Mouse (Mus musculus): ENCODE data around the gene Rnasel. TPM values are rescaled to one million over a fixed set of nuclear protein-coding genes. Genes with fewer than 3 reads are reported as not detected.

Gene Rnasel
- 40.4 and 42.7 TPM in 2 replicates for polyA plus RNA-seq (2015; fragmentation: Nextera tagmentation; extraction: Ambion mirVana)

- Histone ChIP-seq H3K4me1 (replicated peaks; ENCODE audit: control insufficient read depth, insufficient read depth, low read length) (peaks cover 47% of the 10 kb centered on the region), H3K27ac (ENCODE audit: low read length) (peak within 1 kb of the TSS; percentile 86), H3K4me2 (ENCODE audit: low read length) (peak within 1 kb of the TSS; percentile 71), H3K27me3 (replicated peaks; ENCODE audit: control insufficient read depth, insufficient read depth, low read length) (no peaks in the 10 kb centered on the region), H3K9me3 (ENCODE audit: control insufficient read depth, low read length) (no peaks in the 10 kb centered on the region), H3K4me3 (replicated peaks; ENCODE audit: low read length) (peak within 1 kb of the TSS; percentile 53), H3K36me3 (ENCODE audit: control insufficient read depth, insufficient read depth) (no peaks in the 10 kb centered on the region), H3K9ac (replicated peaks; ENCODE audit: low read depth, low read length) (peak within 1 kb of the TSS; percentile 76)
- WGBS, result 3% methylated on average over 18 of the region's 18 CpGs
- peak; percentile 75 for ATAC-seq
These were observed at the start of gene Rnasel for GRCm38 (mm10) chr1:153749211-153749801. Gene Rnasel, plus strand, starts transcription at chr1:153749426.

GRCm38 (mm10) chr1:153700448-153701063, 48.7 kb upstream of the Rnasel start:
- no peak overlapping the region for H3K4me3 ChIP-seq (replicated peaks; ENCODE audit: low read length)
- no peaks in the 10 kb centered on the region for H3K27me3 ChIP-seq (replicated peaks; ENCODE audit: control insufficient read depth, insufficient read depth, low read length)
- H3K4me2 ChIP-seq (ENCODE audit: low read length), result no peak overlapping the region
- WGBS, result 89% methylated on average over 11 of the region's 11 CpGs
- H3K9ac ChIP-seq (replicated peaks; ENCODE audit: low read depth, low read length), result no peak overlapping the region
- no peak for ATAC-seq
- peaks cover 20% of the 10 kb centered on the region for H3K4me1 ChIP-seq (replicated peaks; ENCODE audit: control insufficient read depth, insufficient read depth, low read length)
- no peak overlapping the region for H3K27ac ChIP-seq (ENCODE audit: low read length)
- H3K9me3 ChIP-seq (ENCODE audit: control insufficient read depth, low read length), result no peaks in the 10 kb centered on the region
- no peaks in the 10 kb centered on the region for H3K36me3 ChIP-seq (ENCODE audit: control insufficient read depth, insufficient read depth)

- Histone ChIP-seq H3K9ac (replicated peaks; ENCODE audit: low read depth, low read length) (no peak overlapping the region), H3K4me2 (ENCODE audit: low read length) (no peak overlapping the region), H3K9me3 (ENCODE audit: control insufficient read depth, low read length) (no peaks in the 10 kb centered on the region), H3K4me3 (replicated peaks; ENCODE audit: low read length) (no peak overlapping the region), H3K4me1 (replicated peaks; ENCODE audit: control insufficient read depth, insufficient read depth, low read length) (peaks cover 20% of the 10 kb centered on the region), H3K27ac (ENCODE audit: low read length) (no peak overlapping the region), H3K36me3 (ENCODE audit: control insufficient read depth, insufficient read depth) (no peaks in the 10 kb centered on the region), H3K27me3 (replicated peaks; ENCODE audit: control insufficient read depth, insufficient read depth, low read length) (no peaks in the 10 kb centered on the region)
- ATAC-seq, result no peak
- 100% methylated on average over 1 of the region's 1 CpGs for WGBS
These were observed 47.8 kb upstream of the Rnasel start for GRCm38 (mm10) chr1:153701461-153701860.

GRCm38 (mm10) chr1:153702166-153702852, 46.9 kb upstream of the Rnasel start:
- Histone ChIP-seq H3K36me3 (ENCODE audit: control insufficient read depth, insufficient read depth) (no peaks in the 10 kb centered on the region), H3K4me2 (ENCODE audit: low read length) (no peak overlapping the region), H3K4me3 (replicated peaks; ENCODE audit: low read length) (no peak overlapping the region), H3K9ac (replicated peaks; ENCODE audit: low read depth, low read length) (no peak overlapping the region), H3K4me1 (replicated peaks; ENCODE audit: control insufficient read depth, insufficient read depth, low read length) (peaks cover 20% of the 10 kb centered on the region), H3K27me3 (replicated peaks; ENCODE audit: control insufficient read depth, insufficient read depth, low read length) (no peaks in the 10 kb centered on the region), H3K27ac (ENCODE audit: low read length) (no peak overlapping the region; the same call in 1 of the 2 replicates), H3K9me3 (ENCODE audit: control insufficient read depth, low read length) (no peaks in the 10 kb centered on the region)
- WGBS, result 73% methylated on average over 8 of the region's 8 CpGs
- ATAC-seq, result no peak

- peak overlapping the region; percentile 57 for H3K27ac ChIP-seq (ENCODE audit: low read length)
- H3K9me3 ChIP-seq (ENCODE audit: control insufficient read depth, low read length), result no peaks in the 10 kb centered on the region
- no peak overlapping the region for H3K9ac ChIP-seq (replicated peaks; ENCODE audit: low read depth, low read length)
- H3K36me3 ChIP-seq (ENCODE audit: control insufficient read depth, insufficient read depth), result no peaks in the 10 kb centered on the region
- peak; percentile 13 for ATAC-seq
- H3K27me3 ChIP-seq (replicated peaks; ENCODE audit: control insufficient read depth, insufficient read depth, low read length), result no peaks in the 10 kb centered on the region
- no peak overlapping the region for H3K4me3 ChIP-seq (replicated peaks; ENCODE audit: low read length)
- peaks cover 20% of the 10 kb centered on the region for H3K4me1 ChIP-seq (replicated peaks; ENCODE audit: control insufficient read depth, insufficient read depth, low read length)
- H3K4me2 ChIP-seq (ENCODE audit: low read length), result no peak overlapping the region
- WGBS, result 29% methylated on average over 8 of the region's 8 CpGs
These were observed 46.3 kb upstream of the Rnasel start for GRCm38 (mm10) chr1:153702853-153703410.

GRCm38 (mm10) chr1:153703445-153703991, 45.7 kb upstream of the Rnasel start:
- H3K4me3 ChIP-seq (replicated peaks; ENCODE audit: low read length), result no peak overlapping the region
- peaks cover 20% of the 10 kb centered on the region for H3K4me1 ChIP-seq (replicated peaks; ENCODE audit: control insufficient read depth, insufficient read depth, low read length)
- peak overlapping the region; percentile 28 for H3K4me2 ChIP-seq (ENCODE audit: low read length)
- peak overlapping the region; percentile 57 for H3K27ac ChIP-seq (ENCODE audit: low read length)
- no peaks in the 10 kb centered on the region for H3K36me3 ChIP-seq (ENCODE audit: control insufficient read depth, insufficient read depth)
- no peak overlapping the region for H3K9ac ChIP-seq (replicated peaks; ENCODE audit: low read depth, low read length)
- H3K27me3 ChIP-seq (replicated peaks; ENCODE audit: control insufficient read depth, insufficient read depth, low read length), result no peaks in the 10 kb centered on the region
- H3K9me3 ChIP-seq (ENCODE audit: control insufficient read depth, low read length), result no peaks in the 10 kb centered on the region
- ATAC-seq, result peak; percentile 86
- WGBS, result 4% methylated on average over 12 of the region's 12 CpGs

GRCm38 (mm10) chr1:153704174-153704573, 45.1 kb upstream of the Rnasel start:
- H3K27me3 ChIP-seq (replicated peaks; ENCODE audit: control insufficient read depth, insufficient read depth, low read length), result no peaks in the 10 kb centered on the region
- no peaks in the 10 kb centered on the region for H3K9me3 ChIP-seq (ENCODE audit: control insufficient read depth, low read length)
- peak; percentile 74 for ATAC-seq
- no peak overlapping the region for H3K4me3 ChIP-seq (replicated peaks; ENCODE audit: low read length)
- H3K9ac ChIP-seq (replicated peaks; ENCODE audit: low read depth, low read length), result no peak overlapping the region
- peaks cover 20% of the 10 kb centered on the region for H3K4me1 ChIP-seq (replicated peaks; ENCODE audit: control insufficient read depth, insufficient read depth, low read length)
- H3K4me2 ChIP-seq (ENCODE audit: low read length), result peak overlapping the region; percentile 28; the same call in 1 of the 2 replicates
- no peak overlapping the region; the same call in 1 of the 2 replicates for H3K27ac ChIP-seq (ENCODE audit: low read length)
- WGBS, result 11% methylated on average over 7 of the region's 7 CpGs
- no peaks in the 10 kb centered on the region for H3K36me3 ChIP-seq (ENCODE audit: control insufficient read depth, insufficient read depth)

GRCm38 (mm10) chr1:153704996-153705395, 44.2 kb upstream of the Rnasel start:
- Histone ChIP-seq H3K4me2 (ENCODE audit: low read length) (no peak overlapping the region), H3K27me3 (replicated peaks; ENCODE audit: control insufficient read depth, insufficient read depth, low read length) (no peaks in the 10 kb centered on the region), H3K9ac (replicated peaks; ENCODE audit: low read depth, low read length) (no peak overlapping the region), H3K9me3 (ENCODE audit: control insufficient read depth, low read length) (no peaks in the 10 kb centered on the region), H3K4me3 (replicated peaks; ENCODE audit: low read length) (no peak overlapping the region), H3K36me3 (ENCODE audit: control insufficient read depth, insufficient read depth) (no peaks in the 10 kb centered on the region), H3K27ac (ENCODE audit: low read length) (no peak overlapping the region), H3K4me1 (replicated peaks; ENCODE audit: control insufficient read depth, insufficient read depth, low read length) (peaks cover 20% of the 10 kb centered on the region)
- no peak for ATAC-seq
- WGBS, result 24% methylated on average over 3 of the region's 3 CpGs

GRCm38 (mm10) chr1:153708626-153709025, 40.6 kb upstream of the Rnasel start:
- no peaks in the 10 kb centered on the region for H3K9me3 ChIP-seq (ENCODE audit: control insufficient read depth, low read length)
- ATAC-seq, result no peak
- no peak overlapping the region for H3K4me2 ChIP-seq (ENCODE audit: low read length)
- no peaks in the 10 kb centered on the region for H3K36me3 ChIP-seq (ENCODE audit: control insufficient read depth, insufficient read depth)
- H3K4me3 ChIP-seq (replicated peaks; ENCODE audit: low read length), result no peak overlapping the region
- WGBS, result 91% methylated on average over 5 of the region's 5 CpGs
- no peak overlapping the region for H3K9ac ChIP-seq (replicated peaks; ENCODE audit: low read depth, low read length)
- peaks cover 9% of the 10 kb centered on the region for H3K4me1 ChIP-seq (replicated peaks; ENCODE audit: control insufficient read depth, insufficient read depth, low read length)
- H3K27ac ChIP-seq (ENCODE audit: low read length), result no peak overlapping the region
- no peaks in the 10 kb centered on the region for H3K27me3 ChIP-seq (replicated peaks; ENCODE audit: control insufficient read depth, insufficient read depth, low read length)

Measured in forebrain, embryonic 16.5 days (tissue).